11 mouse cellular contexts compared by ENCODE assay signal in genomic region chr11:82930391-82930955, GRCm38 (mm10). TPM values are rescaled to one million over a fixed set of nuclear protein-coding genes. Genes with fewer than 3 reads are reported as not detected.
DNase-seq lines count a peak whose midpoint lies in the region; ATAC-seq and TF ChIP-seq lines count a peak whose summit lies in the region.
"Not testable (repeated sequence)": the region's sequence is repeated elsewhere in the genome, so short reads cannot be mapped to it uniquely, and the experiment has no call there.
"Had no signal": no experiment of that assay in that cellular context is flagged by ENCODE, and none has a peak within 500 bp of the region (broad histone marks: within the 10 kb centered on the region; RNA-seq: fewer than 3 reads in every experiment).

No protein-coding gene starts in this region.

- H3K4me3 ChIP-seq in forebrain, embryonic 13.5 days = peak overlapping the region; percentile 51
- H3K4me3 ChIP-seq in heart, embryonic 14.5 days (ENCODE audit: control insufficient read depth in 1 of 2, insufficient read depth in 1 of 2, low read depth in 1 of 2, low read length in 2 of 2) = peak overlapping the region; percentile 49 to 53
- peak overlapping the region; percentile 46 for H3K4me3 ChIP-seq in intestine, embryonic 15.5 days (replicated peaks)
- H3K4me3 ChIP-seq in limb, embryonic 10.5 days = peak overlapping the region; percentile 51
- H3K4me3 ChIP-seq in liver, postnatal 0 days (ENCODE audit: low read depth, low read length) = peak overlapping the region; percentile 49
- H3K4me3 ChIP-seq in midbrain, postnatal 0 days (ENCODE audit: low read depth, low read length) = peak overlapping the region; percentile 45
- peak overlapping the region; percentile 47 for H3K4me3 ChIP-seq in stomach, embryonic 16.5 days (replicated peaks; ENCODE audit: low read length)

- TF ChIP-seq CTCF in liver, postnatal 0 days (IDR thresholded peaks at IDR 0.05; ENCODE audit: low read depth); midbrain, postnatal 0 days (IDR thresholded peaks at IDR 0.05): not testable (repeated sequence)

- H3K9ac ChIP-seq in forebrain, embryonic 13.5 days = 0 out of 2 replicates have a peak overlapping the region, but pooled peaks have one; percentile 56
- peak overlapping the region; percentile 68 for H3K9ac ChIP-seq in heart, embryonic 14.5 days (ENCODE audit: low read length)
- not testable (repeated sequence) for H3K9ac ChIP-seq in intestine, embryonic 15.5 days
- H3K9ac ChIP-seq in liver, postnatal 0 days (replicated peaks) = 0 out of 2 replicates have a peak overlapping the region, but pooled peaks have one; percentile 26
- 0 out of 2 replicates have a peak overlapping the region, but pooled peaks have one; percentile 36 for H3K9ac ChIP-seq in midbrain, postnatal 0 days (replicated peaks; ENCODE audit: low read length, poor library complexity, severe bottlenecking)
- peak overlapping the region; percentile 16; the same call in 1 of the 2 replicates for H3K9ac ChIP-seq in stomach, embryonic 16.5 days (ENCODE audit: low read length)

- H3K27me3 ChIP-seq in forebrain, embryonic 13.5 days = peaks cover 74% of the 10 kb centered on the region
- not testable (repeated sequence) for H3K27me3 ChIP-seq in heart, embryonic 14.5 days (ENCODE audit: control insufficient read depth, insufficient read depth, low read length)
- peaks cover 47% of the 10 kb centered on the region for H3K27me3 ChIP-seq in intestine, embryonic 15.5 days (replicated peaks)
- H3K27me3 ChIP-seq in limb, embryonic 10.5 days (ENCODE audit: low read depth, poor library complexity, severe bottlenecking) = peaks cover 93% of the 10 kb centered on the region
- peaks cover 56% of the 10 kb centered on the region for H3K27me3 ChIP-seq in liver, postnatal 0 days (ENCODE audit: insufficient read depth, low read length)
- peaks cover 28% of the 10 kb centered on the region for H3K27me3 ChIP-seq in midbrain, postnatal 0 days (ENCODE audit: insufficient read depth, low read length)
- H3K27me3 ChIP-seq in stomach, embryonic 16.5 days (ENCODE audit: control insufficient read depth, insufficient read depth, low read length) = peaks cover 42% of the 10 kb centered on the region

- H3K4me1 ChIP-seq in forebrain, embryonic 13.5 days = peaks cover 14% of the 10 kb centered on the region
- not testable (repeated sequence) for H3K4me1 ChIP-seq in heart, embryonic 14.5 days (ENCODE audit: control insufficient read depth in 2 of 2, insufficient read depth in 2 of 2, low read length in 2 of 2); intestine, embryonic 15.5 days (replicated peaks); liver, postnatal 0 days (ENCODE audit: insufficient read depth); midbrain, postnatal 0 days (ENCODE audit: insufficient read depth, low read length); stomach, embryonic 16.5 days (ENCODE audit: control insufficient read depth, insufficient read depth, low read length)
- peaks cover 14% of the 10 kb centered on the region for H3K4me1 ChIP-seq in limb, embryonic 10.5 days

- not testable (repeated sequence) for H3K27ac ChIP-seq in forebrain, embryonic 13.5 days; heart, embryonic 14.5 days (replicated peaks in 1 of 2; ENCODE audit: control insufficient read depth in 1 of 2, insufficient read depth in 1 of 2, low read depth in 2 of 2, low read length in 2 of 2); intestine, embryonic 15.5 days; limb, embryonic 10.5 days; liver, postnatal 0 days (ENCODE audit: low read depth); midbrain, postnatal 0 days (ENCODE audit: low read depth, low read length); stomach, embryonic 16.5 days (ENCODE audit: low read length)

- H3K36me3 ChIP-seq in forebrain, embryonic 13.5 days (ENCODE audit: poor library complexity, severe bottlenecking); intestine, embryonic 15.5 days; limb, embryonic 10.5 days; liver, postnatal 0 days (replicated peaks; ENCODE audit: insufficient read depth, low read length); midbrain, postnatal 0 days (ENCODE audit: insufficient read depth, low read length); stomach, embryonic 16.5 days (ENCODE audit: control insufficient read depth, insufficient read depth, low read length): not testable (repeated sequence)
- H3K36me3 ChIP-seq in heart, embryonic 14.5 days (ENCODE audit: control insufficient read depth, insufficient read depth, low read length) = peaks cover 74% of the 10 kb centered on the region

- ATAC-seq in forebrain, embryonic 13.5 days; heart, embryonic 14.5 days (ENCODE audit: insufficient number of reproducible peaks, insufficient read depth, low FRiP score, low read depth); intestine, embryonic 15.5 days; liver, postnatal 0 days; midbrain, postnatal 0 days (ENCODE audit: low FRiP score); stomach, embryonic 16.5 days (ENCODE audit: insufficient read depth, low FRiP score): not testable (repeated sequence)

- under 1% methylated on average over 76 of the region's 85 CpGs for WGBS in forebrain, embryonic 13.5 days
- 21% methylated on average over 77 of the region's 85 CpGs for WGBS in heart, embryonic 14.5 days
- WGBS in intestine, embryonic 15.5 days = 1% methylated on average over 77 of the region's 85 CpGs
- WGBS in limb, embryonic 10.5 days = 2% methylated on average over 84 of the region's 85 CpGs
- 2% methylated on average over 75 of the region's 85 CpGs for WGBS in liver, postnatal 0 days (ENCODE audit: insufficient replicate concordance)
- WGBS in midbrain, postnatal 0 days = 1% methylated on average over 59 of the region's 85 CpGs
- WGBS in stomach, embryonic 16.5 days = 2% methylated on average over 85 of the region's 85 CpGs

- H3K4me2 ChIP-seq in forebrain, embryonic 13.5 days = peak overlapping the region; percentile 95
- H3K4me2 ChIP-seq in heart, embryonic 14.5 days (ENCODE audit: low read length) = peak overlapping the region; percentile 74
- H3K4me2 ChIP-seq in intestine, embryonic 15.5 days (replicated peaks) = peak overlapping the region; percentile 94
- H3K4me2 ChIP-seq in liver, postnatal 0 days (ENCODE audit: low read depth, low read length) = peak overlapping the region; percentile 70
- peak overlapping the region; percentile 94 for H3K4me2 ChIP-seq in midbrain, postnatal 0 days (ENCODE audit: low read depth, low read length, poor library complexity, severe bottlenecking)
- peak overlapping the region; percentile 80 for H3K4me2 ChIP-seq in stomach, embryonic 16.5 days (ENCODE audit: low read depth, low read length)

- TF ChIP-seq EP300 in liver, postnatal 0 days (IDR thresholded peaks at IDR 0.05; ENCODE audit: low read depth) = not testable (repeated sequence)

- DNase-seq in cerebellum, postnatal 10 days = peak; percentile 34 to 54
- not testable (repeated sequence) for DNase-seq in limb, embryonic 10.5 days (ENCODE audit: low spot score); liver, postnatal 0 days; midbrain, postnatal 0 days (ENCODE audit: low spot score)

- H3K9me3 ChIP-seq in forebrain, embryonic 13.5 days (replicated peaks); heart, embryonic 14.5 days (ENCODE audit: control insufficient read depth, low read length); intestine, embryonic 15.5 days; limb, embryonic 10.5 days (replicated peaks); liver, postnatal 0 days (ENCODE audit: low read length); midbrain, postnatal 0 days (ENCODE audit: low read length); stomach, embryonic 16.5 days (replicated peaks; ENCODE audit: control insufficient read depth, low read length): not testable (repeated sequence)

RNA-seq across cellular contexts. Expression of gene Unc45b, which starts 20.1 kb away (rescaled TPM):
- polyA plus RNA-seq in forebrain, embryonic 13.5 days (2015; fragmentation: Nextera tagmentation; extraction: Ambion mirVana) = 0.25 and 0.40 TPM in 2 replicates
- polyA plus RNA-seq in heart, embryonic 14.5 days (2014; fragmentation: Nextera tagmentation; extraction: Ambion mirVana) = 206 and 211 TPM in 2 replicates
- 1.8 and 2.1 TPM in 2 replicates for polyA plus RNA-seq in intestine, embryonic 15.5 days (2015; fragmentation: Nextera tagmentation; extraction: Ambion mirVana)
- polyA plus RNA-seq in limb, embryonic 10.5 days (2016; fragmentation: Nextera tagmentation; extraction: Ambion mirVana) = 0.73 and 1.4 TPM in 2 replicates
- 1.6 TPM in 2 replicates for polyA plus RNA-seq in liver, postnatal 0 days (2015; fragmentation: Nextera tagmentation; extraction: Ambion mirVana)
- total RNA-seq in midbrain, postnatal 0 days (2014; rRNA removed) = 0.05 and 0.19 TPM in 2 replicates
- 2.9 and 3.1 TPM in 2 replicates for polyA plus RNA-seq in midbrain, postnatal 0 days (2015; fragmentation: Nextera tagmentation; extraction: Ambion mirVana)
- 1.3 and 10.6 TPM in 2 replicates for polyA plus RNA-seq in stomach, embryonic 16.5 days (2015; fragmentation: Nextera tagmentation; extraction: Ambion mirVana)
- total RNA-seq: megakaryocyte-erythroid progenitor cell, adult 5-6 weeks had no signal
- polyA plus RNA-seq: activated CD4-positive, CD25-positive, alpha-beta regulatory T cell, adult 4 months had no signal

RNA-seq across cellular contexts. Expression of gene Slfn5, which starts 20.7 kb away (rescaled TPM):
- polyA plus RNA-seq in forebrain, embryonic 13.5 days (2015; fragmentation: Nextera tagmentation; extraction: Ambion mirVana) = 0.18 and 0.30 TPM in 2 replicates
- polyA plus RNA-seq in heart, embryonic 14.5 days (2014; fragmentation: Nextera tagmentation; extraction: Ambion mirVana) = 6.2 and 6.8 TPM in 2 replicates
- polyA plus RNA-seq in intestine, embryonic 15.5 days (2015; fragmentation: Nextera tagmentation; extraction: Ambion mirVana) = 1.9 TPM in 2 replicates
- 0.31 and 0.46 TPM in 2 replicates for polyA plus RNA-seq in limb, embryonic 10.5 days (2016; fragmentation: Nextera tagmentation; extraction: Ambion mirVana)
- 4.5 and 5.1 TPM in 2 replicates for polyA plus RNA-seq in liver, postnatal 0 days (2015; fragmentation: Nextera tagmentation; extraction: Ambion mirVana)
- total RNA-seq in midbrain, postnatal 0 days (2014; rRNA removed) = 3.9 and 4.0 TPM in 2 replicates
- polyA plus RNA-seq in midbrain, postnatal 0 days (2015; fragmentation: Nextera tagmentation; extraction: Ambion mirVana) = 2.0 and 2.5 TPM in 2 replicates
- 1.9 and 2.3 TPM in 2 replicates for polyA plus RNA-seq in stomach, embryonic 16.5 days (2015; fragmentation: Nextera tagmentation; extraction: Ambion mirVana)

RNA-seq across cellular contexts. Expression of gene Nle1, which starts 22.3 kb away (rescaled TPM):
- 28.1 and 35.9 TPM in 2 replicates for polyA plus RNA-seq in forebrain, embryonic 13.5 days (2015; fragmentation: Nextera tagmentation; extraction: Ambion mirVana)
- 18.8 and 19.0 TPM in 2 replicates for polyA plus RNA-seq in heart, embryonic 14.5 days (2014; fragmentation: Nextera tagmentation; extraction: Ambion mirVana)
- 29.9 and 31.7 TPM in 2 replicates for polyA plus RNA-seq in intestine, embryonic 15.5 days (2015; fragmentation: Nextera tagmentation; extraction: Ambion mirVana)
- 54.6 and 55.3 TPM in 2 replicates for polyA plus RNA-seq in limb, embryonic 10.5 days (2016; fragmentation: Nextera tagmentation; extraction: Ambion mirVana)
- 9.1 and 9.2 TPM in 2 replicates for polyA plus RNA-seq in liver, postnatal 0 days (2015; fragmentation: Nextera tagmentation; extraction: Ambion mirVana)
- total RNA-seq in midbrain, postnatal 0 days (2014; rRNA removed) = 24.9 and 28.7 TPM in 2 replicates
- 29.8 and 30.1 TPM in 2 replicates for polyA plus RNA-seq in midbrain, postnatal 0 days (2015; fragmentation: Nextera tagmentation; extraction: Ambion mirVana)
- 28.5 and 33.8 TPM in 2 replicates for polyA plus RNA-seq in stomach, embryonic 16.5 days (2015; fragmentation: Nextera tagmentation; extraction: Ambion mirVana)

RNA-seq across cellular contexts. Expression of gene Fndc8, which starts 38.5 kb away (rescaled TPM):
- 0.22 and 0.42 TPM in 2 replicates for polyA plus RNA-seq in forebrain, embryonic 13.5 days (2015; fragmentation: Nextera tagmentation; extraction: Ambion mirVana)
- polyA plus RNA-seq in heart, embryonic 14.5 days (2014; fragmentation: Nextera tagmentation; extraction: Ambion mirVana) = 0.09 and 0.35 TPM in 2 replicates
- polyA plus RNA-seq in intestine, embryonic 15.5 days (2015; fragmentation: Nextera tagmentation; extraction: Ambion mirVana) = 0.15 and 0.23 TPM in 2 replicates
- 0.18 and 0.35 TPM in 2 replicates for polyA plus RNA-seq in limb, embryonic 10.5 days (2016; fragmentation: Nextera tagmentation; extraction: Ambion mirVana)
- polyA plus RNA-seq in liver, postnatal 0 days (2015; fragmentation: Nextera tagmentation; extraction: Ambion mirVana) = 0.28 and 0.30 TPM in 2 replicates
- total RNA-seq in midbrain, postnatal 0 days (2014; rRNA removed) = not detected in 2 replicates
- polyA plus RNA-seq in midbrain, postnatal 0 days (2015; fragmentation: Nextera tagmentation; extraction: Ambion mirVana) = 0.22 and 0.27 TPM in 2 replicates
- 0.22 TPM in 1 of 2 replicates, not detected in the other for polyA plus RNA-seq in stomach, embryonic 16.5 days (2015; fragmentation: Nextera tagmentation; extraction: Ambion mirVana)
- total RNA-seq: left cerebral cortex, postnatal 4 days; megakaryocyte-erythroid progenitor cell, adult 5-6 weeks had no signal

RNA-seq across cellular contexts. Expression of gene Rad51d, which starts 40.1 kb away (rescaled TPM):
- 10.9 and 12.8 TPM in 2 replicates for polyA plus RNA-seq in forebrain, embryonic 13.5 days (2015; fragmentation: Nextera tagmentation; extraction: Ambion mirVana)
- polyA plus RNA-seq in heart, embryonic 14.5 days (2014; fragmentation: Nextera tagmentation; extraction: Ambion mirVana) = 15.0 and 15.8 TPM in 2 replicates
- polyA plus RNA-seq in intestine, embryonic 15.5 days (2015; fragmentation: Nextera tagmentation; extraction: Ambion mirVana) = 12.7 and 16.0 TPM in 2 replicates
- polyA plus RNA-seq in limb, embryonic 10.5 days (2016; fragmentation: Nextera tagmentation; extraction: Ambion mirVana) = 12.8 and 13.7 TPM in 2 replicates
- 3.4 and 4.4 TPM in 2 replicates for polyA plus RNA-seq in liver, postnatal 0 days (2015; fragmentation: Nextera tagmentation; extraction: Ambion mirVana)
- 8.4 and 11.2 TPM in 2 replicates for total RNA-seq in midbrain, postnatal 0 days (2014; rRNA removed)
- 11.0 and 11.2 TPM in 2 replicates for polyA plus RNA-seq in midbrain, postnatal 0 days (2015; fragmentation: Nextera tagmentation; extraction: Ambion mirVana)
- polyA plus RNA-seq in stomach, embryonic 16.5 days (2015; fragmentation: Nextera tagmentation; extraction: Ambion mirVana) = 12.5 and 12.8 TPM in 2 replicates

Comparison
In these comparisons a context has a peak if more than half of its experiments do, and no peak if none do; other contexts are left out.
1. RNA of gene Unc45b, which starts 20.1 kb away (polyA plus RNA-seq): 206 to 211 TPM in heart, embryonic 14.5 days; 1.3 to 10.6 TPM in stomach, embryonic 16.5 days, 2.9 to 3.1 TPM in midbrain, postnatal 0 days, 1.8 to 2.1 TPM in intestine, embryonic 15.5 days, 1.6 TPM in liver, postnatal 0 days, 0.73 to 1.4 TPM in limb, embryonic 10.5 days and 0.25 to 0.40 TPM in forebrain, embryonic 13.5 days; every median in the first group is over 10 times any median in the second.
2. Peak in every context shown above with its lines, with median percentiles within 50 percentile points of each other: H3K4me2 ChIP-seq and H3K4me3 ChIP-seq.